Mouse (Mus musculus) thymus, adult 2 months (tissue): ENCODE data around the gene Slc45a3. TPM values are rescaled to one million over a fixed set of nuclear protein-coding genes. Genes with fewer than 3 reads are reported as not detected.

Experiments used
- DNase-seq: peaks from one replicate; pipeline ENCODE4 v3.0.0; 2021
- H3K27ac ChIP-seq: fragments of 200-500 bp; 2 replicates; pipeline ENCODE4 v1.5.1; 2012; ENCODE audit warnings: low read length, control low read depth; ENCODE audit not compliant: control insufficient read depth, insufficient read depth
- H3K27me3 ChIP-seq: fragments of 200-500 bp; 2 replicates; pipeline ENCODE4 v1.6.1; 2012; ENCODE audit warnings: mild to moderate bottlenecking, low read length, moderate library complexity, mixed read lengths; ENCODE audit not compliant: control insufficient read depth, insufficient read depth
- H3K36me3 ChIP-seq: fragments of 200-500 bp; 2 replicates; pipeline ENCODE4 v1.6.1; 2012; ENCODE audit warnings: mild to moderate bottlenecking, low read length, moderate library complexity; ENCODE audit not compliant: control insufficient read depth, insufficient read depth
- H3K4me1 ChIP-seq: fragments of 200-500 bp; replicated peaks from 2 replicates; pipeline ENCODE4 v1.6.1; 2012; ENCODE audit warnings: low read length; ENCODE audit not compliant: control insufficient read depth, insufficient read depth
- H3K4me3 ChIP-seq: fragments of 200-500 bp; 2 replicates; pipeline ENCODE4 v1.5.1; 2012; ENCODE audit warnings: mild to moderate bottlenecking, low read length, control low read depth, moderate library complexity; ENCODE audit not compliant: control insufficient read depth, insufficient read depth
- CTCF ChIP-seq: fragments of 200-500 bp; IDR thresholded peaks from 2 replicates; pipeline ENCODE4 v1.5.1; 2012; ENCODE audit warnings: mild to moderate bottlenecking, control low read depth, low read length, moderate library complexity, borderline replicate concordance; ENCODE audit not compliant: control insufficient read depth, poor library complexity, insufficient read depth; ENCODE audit errors: extremely low read depth
- POLR2A ChIP-seq: fragments of 200-500 bp; IDR thresholded peaks from 2 replicates; pipeline ENCODE4 v1.6.1; 2012; ENCODE audit warnings: mild to moderate bottlenecking, low read length, control low read depth, moderate library complexity; ENCODE audit not compliant: control insufficient read depth, poor library complexity, insufficient read depth; ENCODE audit errors: extremely low read depth
- WGBS: fragments of 180-500 bp; shearing (Covaris S2); methylation state at CpG from one replicate; pipeline ENCODE4 v1.1.7; 2018; 5-methylcytosine and 5-hydroxymethylcytosine counted together
- polyA plus RNA-seq: library from polyadenylated mRNA; depleted of rRNA; stranded (reverse); fragments of >200 nt; gene quantifications from 2 replicates; pipeline ENCODE4 v1.2.3, GENCODE M21; 2012

The Slc45a3 gene
- polyA plus RNA-seq, 1 experiment, result 7.1 TPM

- no peaks in the 10 kb centered on the region for H3K36me3 ChIP-seq
- no peak overlapping the region for H3K4me3 ChIP-seq
- no peaks in the 10 kb centered on the region for H3K27me3 ChIP-seq
- no peak overlapping the region for H3K27ac ChIP-seq
- no peak for TF ChIP-seq CTCF
- no peak for TF ChIP-seq POLR2A
- 92% methylated on average over 2 of the region's 2 CpGs for WGBS
- no peaks in the 10 kb centered on the region for H3K4me1 ChIP-seq
- DNase-seq, result no peak
Measured at GRCm38 (mm10) chr1:131980471-131980870, 17.7 kb downstream of the Slc45a3 start.

DNA sequence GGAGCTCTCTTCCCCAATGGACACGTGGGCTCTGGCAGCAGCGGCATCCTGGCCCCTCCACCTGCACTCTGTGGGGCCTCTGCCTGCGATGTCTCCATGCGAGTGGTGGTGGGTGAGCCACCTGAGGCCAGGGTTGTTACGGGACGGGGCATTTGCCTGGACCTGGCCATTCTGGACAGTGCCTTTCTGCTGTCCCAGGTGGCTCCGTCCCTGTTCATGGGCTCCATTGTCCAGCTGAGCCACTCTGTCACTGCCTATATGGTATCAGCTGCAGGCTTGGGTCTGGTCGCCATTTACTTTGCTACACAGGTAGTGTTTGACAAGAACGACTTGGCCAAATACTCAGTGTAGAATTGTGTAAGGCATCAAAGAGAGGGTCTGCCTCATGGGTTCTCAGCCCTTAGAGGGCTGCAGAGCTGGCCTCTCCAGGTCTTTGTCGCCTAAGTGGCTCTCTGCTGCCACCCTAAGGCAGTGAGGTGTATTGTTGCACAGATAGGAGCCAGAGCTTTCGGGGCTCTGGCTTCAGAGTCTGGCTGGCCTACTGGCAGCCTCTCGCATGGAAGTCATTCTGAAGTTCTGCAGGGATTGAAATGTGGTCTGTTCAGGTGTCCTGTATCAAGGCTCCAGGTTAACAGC is 18.7 kb downstream of the Slc45a3 start:
- Histone ChIP-seq H3K36me3 (no peaks in the 10 kb centered on the region), H3K27me3 (no peaks in the 10 kb centered on the region), H3K4me3 (no peak overlapping the region), H3K27ac (no peak overlapping the region), H3K4me1 (no peaks in the 10 kb centered on the region)
- DNase-seq, result peak; percentile 80
- WGBS, result 61% methylated on average over 12 of the region's 12 CpGs
- TF ChIP-seq POLR2A (no peak), CTCF (peak; percentile 85; the same call in 1 of the 2 replicates)

GRCm38 (mm10) chr1:131982907-131983306 is 20.1 kb downstream of the Slc45a3 start:
- Histone ChIP-seq H3K27me3 (no peaks in the 10 kb centered on the region), H3K4me1 (no peaks in the 10 kb centered on the region), H3K4me3 (no peak overlapping the region), H3K27ac (no peak overlapping the region), H3K36me3 (no peaks in the 10 kb centered on the region)
- TF ChIP-seq POLR2A (no peak), CTCF (peak; percentile 80; the same call in 1 of the 2 replicates)
- WGBS, result 7% methylated on average over 5 of the region's 5 CpGs
- peak; percentile 88 for DNase-seq

- DNase-seq, result no peak
- Histone ChIP-seq H3K4me3 (no peak overlapping the region), H3K27ac (no peak overlapping the region), H3K36me3 (no peaks in the 10 kb centered on the region), H3K27me3 (no peaks in the 10 kb centered on the region), H3K4me1 (no peaks in the 10 kb centered on the region)
- WGBS, result 91% methylated on average over 2 of the region's 2 CpGs
- TF ChIP-seq POLR2A (no peak), CTCF (no peak)
Measured at GRCm38 (mm10) chr1:131983806-131984205, 21.0 kb downstream of the Slc45a3 start.

DNA sequence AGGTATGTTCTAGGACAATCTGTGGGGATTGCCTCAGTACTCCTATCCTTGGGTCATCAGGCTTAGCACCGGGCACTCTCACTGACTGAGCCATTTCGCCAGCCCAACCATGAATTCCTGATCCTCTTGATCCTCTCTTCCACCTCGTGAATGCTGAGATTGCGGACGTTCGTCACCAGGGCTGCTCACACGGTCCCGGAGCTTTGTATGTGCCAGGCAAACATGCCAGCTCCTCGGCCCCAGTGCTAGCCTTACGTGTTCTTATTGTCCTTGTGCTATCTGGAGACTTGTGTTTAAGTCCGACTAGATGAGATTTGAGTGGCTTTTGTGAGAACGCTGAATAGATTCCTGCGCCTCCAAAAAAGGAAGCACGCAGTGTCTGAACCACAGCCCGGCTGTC is 24.7 kb downstream of the Slc45a3 start:
- no peaks in the 10 kb centered on the region for H3K27me3 ChIP-seq

GRCm38 (mm10) chr1:131989476-131989875 is 26.7 kb downstream of the Slc45a3 start:
- no peaks in the 10 kb centered on the region for H3K27me3 ChIP-seq
- H3K4me1 ChIP-seq, result no peaks in the 10 kb centered on the region
- H3K27ac ChIP-seq, result no peak overlapping the region
- TF ChIP-seq POLR2A, result no peak
- TF ChIP-seq CTCF, result no peak
- WGBS, result 91% methylated on average over 4 of the region's 4 CpGs
- no peak for DNase-seq
- no peak overlapping the region for H3K4me3 ChIP-seq
- H3K36me3 ChIP-seq, result no peaks in the 10 kb centered on the region

More for the DNA sequence above, 24.7 kb downstream of the Slc45a3 start:
- no peak for TF ChIP-seq CTCF
- no peak for TF ChIP-seq POLR2A
- 85% methylated on average over 15 of the region's 15 CpGs for WGBS
- no peak overlapping the region for H3K4me3 ChIP-seq
- H3K4me1 ChIP-seq, result no peaks in the 10 kb centered on the region
- no peak overlapping the region for H3K27ac ChIP-seq
- no peaks in the 10 kb centered on the region for H3K36me3 ChIP-seq
- no peak for DNase-seq

GRCm38 (mm10) chr1:131990083-131990760 is 27.5 kb downstream of the Slc45a3 start:
- Histone ChIP-seq H3K27me3 (no peaks in the 10 kb centered on the region), H3K36me3 (no peaks in the 10 kb centered on the region), H3K27ac (no peak overlapping the region), H3K4me1 (no peaks in the 10 kb centered on the region), H3K4me3 (no peak overlapping the region)
- TF ChIP-seq CTCF (no peak), POLR2A (no peak)
- 93% methylated on average over 9 of the region's 9 CpGs for WGBS
- DNase-seq, result no peak
